In genomic region chr1:43173283-43174226, GRCm38 (mm10) we compare ENCODE assay signal across 21 mouse cellular contexts. TPM values are rescaled to one million over a fixed set of nuclear protein-coding genes. Genes with fewer than 3 reads are reported as not detected.
DNase-seq lines count a peak whose midpoint lies in the region; ATAC-seq and TF ChIP-seq lines count a peak whose summit lies in the region.
"Had no signal": no experiment of that assay in that cellular context is flagged by ENCODE, and none has a peak within 500 bp of the region (broad histone marks: within the 10 kb centered on the region; RNA-seq: fewer than 3 reads in every experiment).

No protein-coding gene starts in this region.

- no peak for TF ChIP-seq EP300 in heart, postnatal 0 days (IDR thresholded peaks at IDR 0.05; ENCODE audit: low read depth)

- no peak overlapping the region for H3K9ac ChIP-seq in embryonic facial prominence, embryonic 14.5 days (ENCODE audit: low read depth, low read length)
- H3K9ac ChIP-seq in heart, postnatal 0 days (replicated peaks; ENCODE audit: low read depth, low read length): no peak overlapping the region
- no peak overlapping the region for H3K9ac ChIP-seq in hindbrain, embryonic 16.5 days (ENCODE audit: low read depth, low read length)
- H3K9ac ChIP-seq: embryonic facial prominence, embryonic 13.5 days; forebrain, embryonic 13.5 days; hindbrain, embryonic 13.5 days; liver, embryonic 12.5 days had no signal

- intact Hi-C loops in heart, postnatal 14 days (cut with DNase I): no loop called here
- intact Hi-C loops in gastrocnemius, postnatal 14 days (cut with DNase I; ENCODE audit: low total_unique reads): no loop called here

- H3K9me3 ChIP-seq in embryonic facial prominence, embryonic 14.5 days (ENCODE audit: control insufficient read depth, low read length): no peaks in the 10 kb centered on the region
- H3K9me3 ChIP-seq in embryonic facial prominence, embryonic 10.5 days: no peaks in the 10 kb centered on the region
- H3K9me3 ChIP-seq in heart, postnatal 0 days (replicated peaks; ENCODE audit: control insufficient read depth, low read length): no peaks in the 10 kb centered on the region
- H3K9me3 ChIP-seq in hindbrain, embryonic 16.5 days (ENCODE audit: control insufficient read depth, low read length): no peaks in the 10 kb centered on the region
- H3K9me3 ChIP-seq: embryonic facial prominence, embryonic 13.5 days; forebrain, embryonic 13.5 days; hindbrain, embryonic 13.5 days; liver, embryonic 12.5 days had no signal

- no peak overlapping the region for H3K4me2 ChIP-seq in embryonic facial prominence, embryonic 14.5 days (ENCODE audit: low read depth, low read length)
- peak overlapping the region; percentile 24 for H3K4me2 ChIP-seq in heart, postnatal 0 days (ENCODE audit: low read depth, low read length)
- no peak overlapping the region for H3K4me2 ChIP-seq in hindbrain, embryonic 16.5 days (ENCODE audit: low read length)
- H3K4me2 ChIP-seq: embryonic facial prominence, embryonic 13.5 days; forebrain, embryonic 13.5 days; hindbrain, embryonic 13.5 days; liver, embryonic 12.5 days had no signal

- WGBS in embryonic facial prominence, embryonic 14.5 days: 65% methylated on average over 7 of the region's 7 CpGs
- WGBS in embryonic facial prominence, embryonic 10.5 days: 80% methylated on average over 7 of the region's 7 CpGs
- WGBS in heart, postnatal 0 days: 26% methylated on average over 7 of the region's 7 CpGs
- WGBS in hindbrain, embryonic 16.5 days: 84% methylated on average over 7 of the region's 7 CpGs

- no peaks in the 10 kb centered on the region for H3K36me3 ChIP-seq in embryonic facial prominence, embryonic 14.5 days (ENCODE audit: control insufficient read depth, insufficient read depth, low read length)
- H3K36me3 ChIP-seq in embryonic facial prominence, embryonic 10.5 days (replicated peaks): no peaks in the 10 kb centered on the region
- H3K36me3 ChIP-seq in heart, postnatal 0 days (replicated peaks; ENCODE audit: control insufficient read depth, insufficient read depth, low read length): peaks cover 15% of the 10 kb centered on the region
- no peaks in the 10 kb centered on the region for H3K36me3 ChIP-seq in hindbrain, embryonic 16.5 days (ENCODE audit: control insufficient read depth, insufficient read depth, low read length)
- H3K36me3 ChIP-seq: embryonic facial prominence, embryonic 13.5 days; hindbrain, embryonic 13.5 days; liver, embryonic 12.5 days had no signal

- ATAC-seq in embryonic facial prominence, embryonic 14.5 days (ENCODE audit: low read depth): no peak
- peak; percentile 62 for ATAC-seq in heart, postnatal 0 days (ENCODE audit: insufficient read depth, low read depth)
- ATAC-seq in hindbrain, embryonic 16.5 days: no peak
- ATAC-seq: forebrain, embryonic 13.5 days; intestine, embryonic 16.5 days; liver, embryonic 12.5 days; midbrain, embryonic 16.5 days; Patski had no signal

- peak; percentile 42 for DNase-seq in embryonic facial prominence, embryonic 14.5 days (ENCODE audit: low spot score)
- DNase-seq in embryonic facial prominence, embryonic 10.5 days (ENCODE audit: low spot score): no peak
- DNase-seq in heart, postnatal 0 days (ENCODE audit: low spot score): peak; percentile 74
- DNase-seq in heart, postnatal 14 days: no peak
- peak; percentile 60 for DNase-seq in Muller cell, postnatal 12 days (ENCODE audit: inconsistent ontology term)
- peak; percentile 54 for DNase-seq in gastrocnemius, postnatal 14 days
- DNase-seq in left cerebral cortex, adult 9 months (ENCODE audit: low spot score in 2 of 2): no peak
- DNase-seq: cerebellum, adult 18-20 months; layer of hippocampus, postnatal 36 days; left cerebral cortex, postnatal 4 days; lung, postnatal 10 days; right cerebral cortex, postnatal 4 days had no signal

- peaks cover 6% of the 10 kb centered on the region for H3K4me1 ChIP-seq in embryonic facial prominence, embryonic 14.5 days (ENCODE audit: control insufficient read depth, insufficient read depth, low read length)
- peaks cover 8% of the 10 kb centered on the region for H3K4me1 ChIP-seq in embryonic facial prominence, embryonic 10.5 days
- peaks cover 67% of the 10 kb centered on the region for H3K4me1 ChIP-seq in heart, postnatal 0 days (ENCODE audit: control insufficient read depth, insufficient read depth)
- H3K4me1 ChIP-seq in hindbrain, embryonic 16.5 days (ENCODE audit: control insufficient read depth, insufficient read depth, low read depth, low read length): no peaks in the 10 kb centered on the region
- H3K4me1 ChIP-seq: forebrain, embryonic 13.5 days; hindbrain, embryonic 13.5 days; liver, embryonic 12.5 days; megakaryocyte, embryonic 14.5 days had no signal

- no peak overlapping the region for H3K4me3 ChIP-seq in embryonic facial prominence, embryonic 14.5 days (ENCODE audit: low read depth, low read length)
- H3K4me3 ChIP-seq in embryonic facial prominence, embryonic 10.5 days: no peak overlapping the region
- H3K4me3 ChIP-seq in heart, postnatal 0 days (ENCODE audit: low read depth, low read length): no peak overlapping the region
- no peak overlapping the region for H3K4me3 ChIP-seq in hindbrain, embryonic 16.5 days (ENCODE audit: low read length)
- H3K4me3 ChIP-seq: embryonic facial prominence, embryonic 13.5 days; forebrain, embryonic 13.5 days; hindbrain, embryonic 13.5 days; liver, embryonic 12.5 days; megakaryocyte, embryonic 14.5 days had no signal

- TF ChIP-seq CTCF in heart, postnatal 0 days (IDR thresholded peaks at IDR 0.05; ENCODE audit: low read depth): no peak

- no peak overlapping the region for H3K27ac ChIP-seq in embryonic facial prominence, embryonic 14.5 days (replicated peaks; ENCODE audit: low read depth, low read length)
- H3K27ac ChIP-seq in embryonic facial prominence, embryonic 10.5 days (replicated peaks): no peak overlapping the region
- H3K27ac ChIP-seq in heart, postnatal 0 days (ENCODE audit: low read depth): peak overlapping the region; percentile 75
- no peak overlapping the region for H3K27ac ChIP-seq in hindbrain, embryonic 16.5 days (ENCODE audit: low read depth, low read length)
- H3K27ac ChIP-seq: embryonic facial prominence, embryonic 13.5 days; forebrain, embryonic 13.5 days; hindbrain, embryonic 13.5 days; liver, embryonic 12.5 days had no signal

- H3K27me3 ChIP-seq in embryonic facial prominence, embryonic 14.5 days (replicated peaks; ENCODE audit: control insufficient read depth, insufficient read depth, low read length): no peaks in the 10 kb centered on the region
- H3K27me3 ChIP-seq in embryonic facial prominence, embryonic 10.5 days (replicated peaks; ENCODE audit: low read depth, poor library complexity, severe bottlenecking): no peaks in the 10 kb centered on the region
- H3K27me3 ChIP-seq in heart, postnatal 0 days (ENCODE audit: control insufficient read depth, insufficient read depth, low read length): no peaks in the 10 kb centered on the region
- H3K27me3 ChIP-seq in hindbrain, embryonic 16.5 days (replicated peaks; ENCODE audit: control insufficient read depth, insufficient read depth, low read length): no peaks in the 10 kb centered on the region
- H3K27me3 ChIP-seq: embryonic facial prominence, embryonic 13.5 days; forebrain, embryonic 13.5 days; hindbrain, embryonic 13.5 days; liver, embryonic 12.5 days; Patski had no signal

RNA-seq across cellular contexts. Expression of gene Fhl2, which starts 23.2 kb away (rescaled TPM):
- polyA plus RNA-seq in embryonic facial prominence, embryonic 14.5 days (2014; fragmentation: Nextera tagmentation; extraction: Ambion mirVana): 24.3 and 29.7 TPM in 2 replicates
- polyA plus RNA-seq in embryonic facial prominence, embryonic 10.5 days (2016; fragmentation: Nextera tagmentation; extraction: Ambion mirVana): 10.7 and 11.2 TPM in 2 replicates
- total RNA-seq in heart, postnatal 0 days (2014; rRNA removed; ENCODE audit: low replicate concordance): 2,555 and 2,942 TPM in 2 replicates
- 974 and 1,129 TPM in 2 replicates for polyA plus RNA-seq in heart, postnatal 0 days (2015; fragmentation: Nextera tagmentation; extraction: Ambion mirVana)
- total RNA-seq in heart, postnatal 14 days (2021): 1,000 to 10,000 TPM; 1,735 to 2,031 TPM
- total RNA-seq in gastrocnemius, postnatal 14 days (2021): 10 to 100 TPM in 1 of 2 experiments, 1 to 10 TPM in 1; 6.5 to 11.0 TPM
- 27.1 and 30.9 TPM in 2 replicates for polyA plus RNA-seq in hindbrain, embryonic 16.5 days (2015; fragmentation: Nextera tagmentation; extraction: Ambion mirVana)

Comparison
In these comparisons a context has a peak if more than half of its experiments do, and no peak if none do; other contexts are left out.
1. DNase-seq: peak in embryonic facial prominence, embryonic 14.5 days (single experiment), heart, postnatal 0 days (single experiment), Muller cell, postnatal 12 days (single experiment) and gastrocnemius, postnatal 14 days (single experiment); none in embryonic facial prominence, embryonic 10.5 days (single experiment), heart, postnatal 14 days (0 of 2) and left cerebral cortex, adult 9 months (0 of 2).
2. RNA of gene Fhl2, which starts 23.2 kb away (polyA plus RNA-seq): 974 to 1,129 TPM in heart, postnatal 0 days; 27.1 to 30.9 TPM in hindbrain, embryonic 16.5 days, 24.3 to 29.7 TPM in embryonic facial prominence, embryonic 14.5 days and 10.7 to 11.2 TPM in embryonic facial prominence, embryonic 10.5 days; every median in the first group is over 10 times any median in the second.